Mouse (Mus musculus) neutrophil, adult 5-6 weeks (primary cell): ENCODE results near the gene Fyn. TPM values are rescaled to one million over a fixed set of nuclear protein-coding genes. Genes with fewer than 3 reads are reported as not detected.

Source experiments
- ATAC-seq: fragments of 151-379, 151-347 bp; 2 replicates; pipeline ENCODE4 v1.8.0; 2017; ENCODE audit warnings: mild to moderate bottlenecking, moderate TSS enrichment; ENCODE audit not compliant: insufficient number of reproducible peaks, poor library complexity, low FRiP score, severe bottlenecking; ENCODE audit errors: extremely low read depth
- total RNA-seq: library from RNA; stranded (forward); fragments of 200-1000 nt; gene quantifications from 2 replicates; pipeline ENCODE4 v1.2.3, GENCODE M21; 2017

The Fyn gene
- total RNA-seq: 44.9 and 56.6 TPM in 2 replicates

DNA sequence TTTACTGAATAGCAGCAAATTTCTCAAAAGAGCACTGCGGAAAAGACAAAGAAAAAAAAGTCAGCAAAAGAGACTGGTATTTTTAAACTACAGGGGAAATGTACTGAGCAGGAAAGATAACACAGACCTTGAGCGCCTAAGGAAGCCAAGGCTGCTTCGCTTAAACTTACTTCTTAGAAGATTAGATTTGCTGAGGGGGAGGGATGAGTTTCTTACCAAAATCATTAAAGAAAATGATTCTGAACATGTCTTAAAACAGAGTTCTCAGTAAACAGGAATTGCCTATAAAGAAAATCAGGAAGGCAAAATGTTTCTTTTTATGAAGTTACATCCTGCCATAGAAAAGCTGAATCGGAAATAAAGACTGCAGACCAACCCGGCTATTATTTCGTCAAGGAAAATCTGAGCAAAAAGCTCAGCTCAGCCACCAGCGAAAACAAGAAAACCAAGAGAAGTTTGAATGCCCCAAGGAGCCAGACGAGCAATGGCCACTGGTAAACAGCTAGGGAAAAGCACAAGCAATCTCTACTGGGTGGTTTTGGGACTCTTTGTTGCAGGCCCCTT is at the start of gene Fyn:
Gene Fyn (plus strand): TSS at position 284 of the 564 bp plus-strand sequence.
- ATAC-seq: no peak

DNA sequence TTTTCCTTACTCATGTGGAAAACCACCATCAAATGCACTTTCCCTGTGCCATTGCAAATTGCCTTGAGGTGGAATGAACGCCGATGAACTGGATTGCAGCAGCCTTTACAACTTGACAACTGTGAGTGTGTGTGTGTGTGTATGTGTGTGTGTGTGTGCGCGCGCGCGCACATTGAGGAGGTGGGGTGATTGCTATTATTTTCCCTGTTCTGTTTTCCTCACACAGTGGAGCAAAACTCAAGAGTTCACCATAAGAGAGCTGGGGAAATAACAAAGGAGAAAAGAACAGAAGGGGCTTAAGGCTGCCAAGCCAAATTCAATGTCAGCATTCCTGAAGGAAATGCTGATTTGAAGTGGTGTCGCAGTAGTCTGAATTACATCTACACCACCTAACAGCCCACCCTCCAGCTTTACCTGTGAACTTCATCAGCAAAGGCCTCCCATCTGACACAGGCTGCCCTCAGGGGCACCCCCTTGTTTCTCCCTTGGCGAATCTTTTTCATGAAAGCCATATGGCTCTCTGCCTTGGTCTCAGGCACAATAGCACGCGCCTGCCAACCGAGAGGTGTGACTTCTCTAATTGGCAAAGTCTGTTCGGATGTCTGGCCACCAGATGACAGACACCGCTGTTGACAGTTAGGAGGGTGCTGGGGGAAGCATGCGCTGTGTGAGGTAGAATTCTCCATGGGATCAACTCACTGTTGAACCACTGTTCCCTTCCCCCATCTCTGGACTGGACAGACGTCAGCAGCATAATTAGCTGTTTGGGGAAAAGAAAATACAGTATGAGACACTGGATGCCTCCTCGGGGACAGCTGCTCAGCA is 47.6 kb upstream of the Fyn start:
- no peak for ATAC-seq

DNA sequence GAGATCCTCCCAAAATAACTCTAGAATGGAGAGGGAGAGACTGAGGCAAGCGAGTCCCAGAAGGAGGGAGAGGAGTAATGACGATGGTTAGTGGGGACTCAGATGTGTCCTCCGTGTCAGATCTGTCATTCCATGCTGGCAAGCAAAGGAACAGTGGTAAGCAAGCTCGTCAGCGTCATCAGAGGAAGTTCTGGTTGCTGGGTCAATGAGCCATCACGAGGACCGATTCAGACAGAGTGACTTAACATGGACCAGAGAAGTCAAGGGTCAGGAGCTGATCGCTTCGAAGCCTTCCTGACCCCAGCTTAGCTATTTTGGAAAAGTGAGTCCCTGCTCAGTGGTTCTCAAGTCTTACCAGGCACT is 47.1 kb upstream of the Fyn start:
- ATAC-seq: no peak

DNA sequence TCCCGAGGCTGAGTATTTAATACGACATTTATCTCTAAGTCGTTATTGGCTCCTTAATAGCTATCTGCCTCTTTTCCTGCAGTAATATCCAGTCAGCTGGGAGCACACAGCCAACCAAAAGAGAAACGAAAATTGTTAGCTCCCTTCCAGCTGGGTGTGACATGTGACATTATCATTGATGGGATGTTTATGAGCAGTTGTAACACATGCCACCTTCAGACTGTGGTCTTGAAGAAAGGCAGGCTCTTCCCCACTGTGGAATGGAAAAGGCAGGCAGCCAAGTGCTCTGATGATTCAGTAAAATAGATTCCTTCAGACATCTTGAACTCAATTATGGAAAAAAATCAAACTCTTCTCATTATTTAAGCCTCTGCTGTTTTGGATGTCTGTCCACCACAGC is 46.5 kb upstream of the Fyn start:
- no peak for ATAC-seq

DNA sequence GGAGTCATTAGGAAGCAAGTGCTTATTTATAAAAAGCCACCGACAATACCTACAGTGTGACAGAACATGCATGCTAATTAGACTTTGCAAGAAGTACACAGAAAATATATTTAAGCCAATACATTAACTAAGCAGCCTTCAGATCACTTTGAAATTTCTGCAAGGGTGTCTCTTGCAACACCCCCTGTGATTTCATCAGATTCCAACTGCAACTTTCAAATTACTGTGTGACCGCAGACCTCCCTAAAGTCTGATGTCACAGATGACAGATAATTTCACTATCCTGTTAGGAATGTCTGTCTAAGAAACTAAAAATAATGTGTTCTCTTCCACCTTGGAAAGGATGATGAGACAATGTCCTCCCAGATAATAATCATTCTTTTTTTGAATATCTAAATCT is 44.4 kb upstream of the Fyn start:
- ATAC-seq: no peak

DNA sequence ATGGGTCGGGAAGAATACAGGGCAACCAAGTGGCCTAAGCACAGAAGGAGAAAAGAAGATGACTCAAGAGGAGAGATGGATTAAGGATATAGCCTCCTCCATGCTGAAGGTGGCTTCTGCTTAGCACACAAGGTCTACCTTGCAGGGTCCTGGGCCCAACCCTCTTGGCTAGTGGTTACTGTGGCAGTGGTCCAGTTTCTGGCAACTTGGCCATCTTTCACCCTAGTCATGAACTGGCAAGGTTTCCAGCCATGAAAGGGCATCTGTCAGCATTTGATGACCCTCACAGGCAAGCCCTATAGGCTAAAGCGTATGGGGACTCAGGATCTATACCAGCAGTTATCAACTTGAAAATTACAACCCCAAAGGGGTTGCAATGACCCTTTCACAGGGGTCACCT is 40.0 kb upstream of the Fyn start:
- ATAC-seq: no peak

DNA sequence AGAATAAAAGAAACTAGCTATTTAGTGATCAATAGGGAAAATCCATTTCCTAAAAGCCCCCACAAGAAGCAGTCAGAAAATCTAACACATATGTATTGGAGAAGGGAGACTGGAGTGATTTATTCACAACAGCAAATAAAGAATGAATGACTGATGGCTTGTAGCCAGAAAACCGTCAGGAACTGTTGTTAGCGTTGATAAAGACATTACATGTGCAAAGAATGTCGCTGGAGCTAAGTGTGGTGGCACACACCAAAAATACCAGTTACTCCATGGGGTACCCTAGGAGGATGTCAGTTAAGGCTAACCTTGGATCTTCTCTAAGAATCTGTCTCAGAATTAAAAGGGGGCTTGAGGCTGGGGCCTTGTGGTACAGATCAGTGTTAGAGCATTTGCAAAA is 34.3 kb upstream of the Fyn start:
- ATAC-seq: no peak

DNA sequence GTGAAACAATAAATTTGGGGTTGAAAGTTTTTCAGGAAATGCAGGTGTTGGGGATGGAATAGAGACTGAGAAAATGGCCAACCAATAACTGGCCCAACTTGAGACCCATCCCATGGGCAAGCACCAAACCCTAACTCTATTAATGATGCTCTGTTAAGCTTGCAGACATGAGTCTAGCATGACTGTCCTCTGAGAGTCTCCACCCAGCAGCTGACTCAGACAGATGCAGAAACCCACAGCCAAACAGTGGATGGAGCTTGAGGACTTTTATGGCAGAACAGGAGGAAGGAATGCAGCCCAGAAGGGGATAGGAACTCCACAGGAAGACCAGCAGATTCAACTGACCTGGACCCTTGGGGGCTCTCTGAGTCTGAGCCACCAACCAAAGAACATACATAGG is 32.8 kb upstream of the Fyn start:
- no peak for ATAC-seq

DNA sequence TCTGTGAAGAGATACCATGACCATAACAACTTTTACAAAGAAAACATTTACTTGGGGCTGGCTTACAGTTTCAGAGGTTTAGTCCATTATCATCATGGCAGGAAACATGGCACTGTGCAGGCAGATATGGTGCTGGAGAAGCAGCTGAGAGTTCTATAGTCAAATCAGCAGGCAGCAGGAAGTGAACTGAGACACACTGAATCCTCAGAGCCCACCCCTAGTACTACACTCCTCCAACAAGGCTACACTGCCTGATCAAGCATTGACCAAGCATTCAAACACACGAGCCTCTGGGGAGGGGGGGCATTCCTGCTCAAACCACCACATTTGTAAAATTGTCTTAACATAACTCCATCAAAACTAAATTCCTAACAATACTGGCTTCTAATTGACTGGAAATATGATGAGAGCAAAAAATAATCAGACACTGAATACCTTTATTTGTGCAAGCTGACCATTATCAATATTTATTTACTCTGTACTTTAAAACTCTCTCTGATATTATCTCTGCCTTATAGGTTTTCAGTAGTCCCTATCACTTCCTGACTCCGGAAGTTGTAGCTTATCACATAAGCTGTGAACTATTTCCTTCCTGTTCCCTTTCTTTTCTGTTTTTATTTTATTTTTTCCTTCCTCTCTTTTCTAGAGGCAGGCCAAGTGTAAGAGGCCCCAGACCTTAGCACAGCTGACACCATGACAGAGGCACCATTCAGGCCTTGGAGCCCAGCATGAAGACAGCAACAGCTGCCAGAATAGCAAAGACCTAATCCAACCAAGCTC is 29.3 kb upstream of the Fyn start:
- ATAC-seq: 0 out of 2 replicates have a peak, but pooled peaks have one; percentile 31

DNA sequence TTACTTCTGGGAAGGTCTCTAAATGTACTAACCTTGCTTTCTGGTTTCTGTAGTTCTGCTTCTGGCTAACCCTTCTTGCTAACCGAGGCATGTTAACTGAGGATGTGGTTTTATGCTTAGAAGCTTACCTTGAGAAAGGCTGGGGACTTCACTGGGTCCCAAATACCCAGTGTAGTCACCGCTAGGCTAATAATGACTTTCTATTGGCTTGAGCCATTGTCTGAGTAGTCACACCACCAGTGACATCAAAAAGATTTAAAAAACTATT is 28.8 kb upstream of the Fyn start:
- peak; percentile 77 for ATAC-seq

DNA sequence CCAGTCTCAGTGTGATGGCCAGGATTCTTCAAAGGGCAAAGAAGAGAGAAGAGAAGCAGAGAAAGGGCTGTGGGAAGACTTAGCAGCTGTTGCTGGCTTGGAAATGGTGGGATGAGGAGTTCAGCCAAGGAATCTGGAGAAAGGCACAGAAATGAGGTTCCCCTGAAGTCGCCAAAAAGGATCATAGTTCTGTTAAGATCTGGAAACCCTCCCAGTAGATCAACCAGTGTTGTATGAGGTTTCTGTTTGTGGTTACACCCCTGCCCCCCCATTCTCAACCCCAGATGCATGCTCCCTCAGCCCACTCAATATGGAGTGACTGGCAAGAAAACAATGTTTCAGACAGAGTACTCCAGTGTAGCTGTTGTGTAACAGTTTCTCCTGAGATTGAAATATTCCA is 25.1 kb upstream of the Fyn start:
- ATAC-seq: no peak

DNA sequence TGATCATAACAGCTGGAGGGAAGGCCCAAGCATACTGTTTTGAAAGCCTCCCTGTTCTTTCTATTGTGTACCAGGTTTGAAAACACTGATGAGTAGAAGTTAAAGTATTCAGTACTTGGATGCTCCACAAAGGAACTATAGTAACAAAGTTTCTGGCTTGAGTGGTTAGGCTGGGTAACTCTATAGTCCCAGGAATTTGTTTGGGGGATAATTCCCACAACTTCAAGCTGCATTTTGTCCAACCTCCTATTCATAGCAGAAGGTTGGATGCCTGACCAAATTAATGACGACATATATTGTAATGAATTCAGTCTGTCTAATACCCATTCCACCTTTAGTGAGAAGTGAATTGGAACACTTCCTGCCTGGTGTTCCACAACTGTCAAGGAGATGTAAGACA is 22.7 kb upstream of the Fyn start:
- ATAC-seq: no peak

DNA sequence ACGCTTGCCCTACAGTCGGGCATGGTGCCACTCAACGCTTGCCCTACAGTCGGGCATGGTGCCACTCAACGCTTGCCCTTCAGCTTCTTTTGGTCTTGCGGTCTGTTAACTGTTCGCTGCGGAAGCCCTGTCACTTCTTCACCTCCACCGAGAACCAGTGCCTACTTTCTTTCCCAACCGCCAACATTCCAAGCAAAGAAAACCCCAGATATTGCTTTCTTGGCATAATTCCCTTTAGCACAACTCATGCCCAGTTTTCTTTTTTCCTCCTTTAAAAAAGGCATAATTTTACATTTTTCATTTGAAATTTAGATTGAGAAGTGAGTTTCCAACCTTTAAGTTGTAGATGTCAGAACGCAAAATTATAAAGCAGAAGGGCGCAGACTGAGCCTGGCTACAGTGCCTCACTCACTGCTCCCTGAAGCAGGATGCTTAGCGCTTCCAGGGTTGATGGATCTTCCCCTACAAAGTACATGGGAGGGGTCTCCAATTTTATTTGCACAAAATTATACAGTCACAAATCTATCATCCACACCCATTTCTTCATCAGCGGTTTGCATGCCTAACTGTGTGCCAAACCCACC is 18.8 kb upstream of the Fyn start:
- ATAC-seq: no peak

DNA sequence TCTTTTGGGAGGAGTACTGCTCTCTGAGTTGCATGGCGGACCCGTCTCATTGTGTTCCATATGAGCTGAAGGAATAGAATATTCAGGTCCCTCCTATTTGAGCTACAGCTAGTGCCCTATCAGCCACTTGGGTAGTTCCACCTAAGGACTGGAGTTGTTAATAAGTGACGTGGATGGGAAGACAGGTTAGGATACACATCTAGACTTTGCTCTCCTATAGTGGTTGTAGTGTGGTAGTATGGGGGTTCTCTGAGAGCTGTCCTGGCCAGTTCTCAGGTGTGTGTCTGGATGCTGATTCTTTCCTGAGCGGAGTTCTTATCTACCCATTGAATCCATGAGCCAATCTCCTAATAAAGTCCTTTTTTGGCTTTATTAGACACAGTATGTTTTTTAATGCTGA is 4.5 kb upstream of the Fyn start:
- ATAC-seq: no peak

DNA sequence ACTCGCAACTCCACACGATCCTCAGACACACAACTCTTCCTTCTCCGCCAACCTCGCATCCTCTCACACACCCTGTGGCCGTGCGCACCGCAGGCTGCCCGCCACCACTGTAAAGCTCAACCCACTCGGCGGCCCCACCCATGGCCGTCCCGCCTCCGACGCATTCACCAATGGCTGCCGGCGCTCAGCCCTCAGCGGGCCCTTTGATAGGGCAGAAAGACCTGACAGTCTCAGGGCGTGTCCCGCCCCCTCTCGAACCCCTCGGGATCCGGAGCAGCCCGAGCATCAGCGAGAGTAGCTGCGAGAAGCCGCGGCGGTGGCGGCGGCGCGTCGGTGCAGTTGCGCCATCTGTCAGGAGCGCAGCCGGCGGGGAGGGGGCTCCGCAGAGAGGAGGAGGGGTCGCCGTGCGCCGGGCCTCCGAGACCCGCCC is 862 bp downstream of the Fyn start:
- ATAC-seq: peak; percentile 93

DNA sequence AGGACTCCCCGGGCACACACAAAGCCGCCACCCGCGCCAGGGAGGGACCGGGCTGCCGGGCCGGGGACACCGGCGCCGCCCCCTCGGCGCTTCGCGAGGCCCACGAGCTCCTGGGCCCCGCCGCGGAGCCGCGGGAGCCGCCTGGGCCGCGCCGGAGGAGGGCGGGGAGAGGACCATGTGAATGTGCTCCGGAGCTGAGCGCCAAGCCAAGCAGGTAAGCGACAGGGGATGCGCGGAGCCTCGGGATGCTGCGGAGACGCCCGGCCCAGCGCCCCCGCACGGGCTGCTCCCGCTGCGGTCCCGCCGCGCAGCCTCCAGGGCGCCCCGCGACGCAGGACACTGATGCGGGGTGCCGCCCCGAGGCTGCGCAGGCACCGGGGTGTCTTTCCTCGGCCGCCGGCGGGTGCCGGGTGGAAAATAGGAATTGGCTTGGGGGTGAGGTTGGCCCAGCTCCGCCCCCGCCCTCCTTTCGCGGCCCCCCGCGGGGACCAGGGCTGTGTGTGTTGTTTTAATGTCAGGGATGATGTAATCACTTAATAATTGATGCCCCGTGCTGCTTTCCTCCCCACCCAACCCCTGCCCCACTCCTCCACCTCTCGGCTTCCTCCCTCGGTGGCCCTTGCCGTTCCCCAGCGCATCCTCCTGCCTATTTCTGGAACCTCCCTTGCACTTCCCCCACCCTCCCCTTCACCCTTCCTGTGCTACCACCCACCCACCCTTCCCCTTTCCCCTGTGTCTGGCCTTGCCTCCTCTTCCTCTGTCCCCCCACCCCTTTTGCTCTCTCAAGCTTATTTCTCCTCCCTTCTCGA is 1.5 kb downstream of the Fyn start:
- no peak; the same call in 1 of the 2 replicates for ATAC-seq

DNA sequence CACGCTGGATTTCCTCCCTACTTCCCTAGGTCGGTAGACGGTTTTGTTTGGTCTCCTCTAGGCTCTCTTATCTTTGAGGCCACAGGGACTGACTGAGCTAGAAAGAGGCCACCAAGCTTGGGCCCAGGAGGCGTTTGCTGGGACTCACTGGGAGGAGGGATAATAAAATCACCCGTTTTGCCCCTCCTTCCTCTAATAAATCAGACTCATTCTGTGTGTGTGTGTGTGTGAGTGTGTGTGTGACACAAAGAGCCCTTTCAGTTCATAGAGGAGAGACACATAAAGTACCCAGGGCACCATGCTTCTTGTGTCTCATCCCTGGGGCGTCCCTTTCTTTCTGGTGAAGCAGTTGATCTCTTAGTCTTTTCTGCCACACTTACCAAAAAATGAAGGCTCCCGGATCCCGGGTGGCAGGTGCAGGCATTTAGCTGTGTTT is 2.1 kb downstream of the Fyn start:
- ATAC-seq: no peak

DNA sequence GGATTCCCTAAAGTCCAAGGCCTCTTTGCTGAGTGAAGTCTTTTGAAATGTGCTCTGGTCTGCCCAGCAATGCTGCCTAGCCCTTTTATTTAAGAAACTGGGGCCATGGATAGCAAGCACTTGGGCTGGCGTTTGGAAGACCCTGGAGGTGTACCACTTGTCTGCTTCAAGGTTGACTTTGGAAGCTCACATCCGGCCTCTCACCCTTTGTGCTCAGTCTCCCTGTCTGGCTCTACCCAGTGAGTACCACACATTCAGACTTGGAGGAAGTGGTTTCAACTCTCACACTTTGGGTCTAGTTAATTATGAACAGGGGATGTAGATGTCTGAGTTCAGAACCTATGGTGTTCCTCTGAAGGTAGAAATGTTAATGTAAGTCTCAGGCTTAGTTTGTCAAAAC is 2.8 kb downstream of the Fyn start:
- ATAC-seq: peak; percentile 14; the same call in 1 of the 2 replicates

DNA sequence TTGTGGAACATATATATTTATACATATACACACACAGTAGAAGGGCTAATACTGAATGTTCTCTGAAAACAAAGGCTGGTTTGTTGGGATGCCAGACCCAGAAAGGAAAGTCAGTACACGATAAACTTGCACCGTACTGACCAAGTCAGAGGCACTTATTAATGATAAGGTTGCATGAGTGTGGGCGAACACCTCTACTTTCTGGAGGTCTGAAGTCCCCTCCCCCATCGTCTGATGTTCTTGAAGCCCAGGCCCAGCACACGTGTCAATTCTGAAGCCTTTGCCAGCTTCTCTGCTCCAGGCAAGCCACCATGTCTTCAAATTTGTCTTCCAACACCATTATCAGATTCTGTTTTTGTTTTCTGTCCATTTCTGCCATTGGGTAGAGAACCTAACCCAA is 3.3 kb downstream of the Fyn start:
- no peak for ATAC-seq
